Mouse (Mus musculus) limb, embryonic 11.5 days (tissue): ENCODE results near the gene Ece1. TPM values are rescaled to one million over a fixed set of nuclear protein-coding genes. Genes with fewer than 3 reads are reported as not detected.

ENCODE experiments used
- ATAC-seq: fragments of 200-750 bp; cut with Nextera tagmentation; 2 replicates; pipeline ENCODE4 v1.8.0; 2017; ENCODE audit warnings: low read depth; ENCODE audit not compliant: insufficient number of reproducible peaks, low FRiP score, low TSS enrichment
- DNase-seq: peaks from one replicate; pipeline ENCODE4 v3.0.0-alpha.2; 2015; ENCODE audit warnings: low spot score
- H3K27ac ChIP-seq: fragments of 300-500 bp; sonication (generic); replicated peaks from 2 replicates; pipeline ENCODE4 v1.5.1; 2014; ENCODE audit warnings: low read depth, mild to moderate bottlenecking, low read length
- H3K27me3 ChIP-seq: fragments of 300-500 bp; sonication (generic); 2 replicates; pipeline ENCODE4 v1.6.1; 2014; ENCODE audit warnings: mild to moderate bottlenecking, low read length, mixed read lengths; ENCODE audit not compliant: control insufficient read depth, insufficient read depth
- H3K36me3 ChIP-seq: fragments of 300-500 bp; sonication (generic); 2 replicates; pipeline ENCODE4 v1.6.1; 2014; ENCODE audit warnings: mild to moderate bottlenecking, low read length, moderate library complexity, mixed read lengths; ENCODE audit not compliant: control insufficient read depth, insufficient read depth
- H3K4me1 ChIP-seq: fragments of 300-500 bp; sonication (generic); 2 replicates; pipeline ENCODE4 v1.6.1; 2014; ENCODE audit warnings: low read length, mixed read lengths; ENCODE audit not compliant: control insufficient read depth, insufficient read depth
- H3K4me2 ChIP-seq: fragments of 300-500 bp; sonication (generic); 2 replicates; pipeline ENCODE4 v1.6.1; 2014; ENCODE audit warnings: low read depth, mild to moderate bottlenecking, moderate library complexity; ENCODE audit not compliant: severe bottlenecking
- H3K4me3 ChIP-seq: fragments of 300-500 bp; sonication (generic); 2 replicates; pipeline ENCODE4 v1.5.1; 2014; ENCODE audit warnings: low read depth, low read length
- H3K9ac ChIP-seq: fragments of 300-500 bp; sonication (generic); 2 replicates; pipeline ENCODE4 v1.6.1; 2014; ENCODE audit warnings: mild to moderate bottlenecking, low read length
- H3K9me3 ChIP-seq: fragments of 300-500 bp; sonication (generic); 2 replicates; pipeline ENCODE4 v1.6.1; 2016; ENCODE audit warnings: low read length; ENCODE audit not compliant: control insufficient read depth
- WGBS: fragments of 180-500 bp; shearing (Covaris S2); extraction: QIAGEN DNeasy Blood & Tissue Kit; methylation state at CpG from one replicate; pipeline ENCODE4 v1.1.7; 2014; 5-methylcytosine and 5-hydroxymethylcytosine counted together
- polyA plus RNA-seq: library from polyadenylated mRNA; unstranded; fragments of >200 nt; fragmentation: Nextera tagmentation; extraction: Ambion mirVana; gene quantifications from 2 replicates; pipeline ENCODE4 v1.2.1, GENCODE M21; 2014

The Ece1 gene
- polyA plus RNA-seq: 38.0 and 39.0 TPM in 2 replicates

GRCm38 (mm10) chr4:137862019-137862418 lies at the start of gene Ece1:
Gene Ece1, plus strand, starts transcription at chr4:137862237.
- no peaks in the 10 kb centered on the region for H3K9me3 ChIP-seq
- peaks cover 20% of the 10 kb centered on the region for H3K4me1 ChIP-seq
- H3K9ac ChIP-seq: peak within 1 kb of the TSS; percentile 71
- peak; percentile 94 for ATAC-seq
- no peak within 1 kb of the TSS; the same call in 1 of the 2 replicates for H3K27ac ChIP-seq
- no peaks in the 10 kb centered on the region for H3K27me3 ChIP-seq
- H3K4me2 ChIP-seq: peak within 1 kb of the TSS; percentile 59
- H3K4me3 ChIP-seq: peak within 1 kb of the TSS; percentile 58
- no peaks in the 10 kb centered on the region for H3K36me3 ChIP-seq
- DNase-seq: peak; percentile 94
- WGBS: under 1% methylated on average over 37 of the region's 37 CpGs

GRCm38 (mm10) chr4:137812946-137813708 lies 48.9 kb upstream of the Ece1 start:
- no peaks in the 10 kb centered on the region for H3K27me3 ChIP-seq
- H3K4me3 ChIP-seq: no peak overlapping the region
- no peak overlapping the region for H3K4me2 ChIP-seq
- no peak for DNase-seq
- H3K36me3 ChIP-seq: no peaks in the 10 kb centered on the region
- H3K4me1 ChIP-seq: no peaks in the 10 kb centered on the region
- ATAC-seq: no peak
- no peak overlapping the region for H3K9ac ChIP-seq
- no peaks in the 10 kb centered on the region for H3K9me3 ChIP-seq
- no peak overlapping the region for H3K27ac ChIP-seq
- 65% methylated on average over 13 of the region's 13 CpGs for WGBS

- no peak for ATAC-seq
- Histone ChIP-seq H3K9me3 (no peaks in the 10 kb centered on the region), H3K27me3 (no peaks in the 10 kb centered on the region), H3K36me3 (no peaks in the 10 kb centered on the region), H3K4me3 (no peak overlapping the region), H3K4me2 (no peak overlapping the region), H3K9ac (no peak overlapping the region), H3K27ac (no peak overlapping the region), H3K4me1 (no peaks in the 10 kb centered on the region)
- 77% methylated on average over 7 of the region's 7 CpGs for WGBS
- DNase-seq: no peak
Measured at GRCm38 (mm10) chr4:137814140-137814539, 47.9 kb upstream of the Ece1 start.

- no peak overlapping the region for H3K27ac ChIP-seq
- H3K9me3 ChIP-seq: no peaks in the 10 kb centered on the region
- no peak overlapping the region for H3K4me2 ChIP-seq
- H3K4me1 ChIP-seq: no peaks in the 10 kb centered on the region
- H3K27me3 ChIP-seq: no peaks in the 10 kb centered on the region
- no peak overlapping the region for H3K9ac ChIP-seq
- WGBS: 67% methylated on average over 3 of the region's 3 CpGs
- H3K4me3 ChIP-seq: no peak overlapping the region
- no peak for DNase-seq
- no peak for ATAC-seq
- H3K36me3 ChIP-seq: no peaks in the 10 kb centered on the region
Measured at GRCm38 (mm10) chr4:137815473-137815872, 46.6 kb upstream of the Ece1 start.

GRCm38 (mm10) chr4:137816216-137816615 lies 45.8 kb upstream of the Ece1 start:
- Histone ChIP-seq H3K27me3 (no peaks in the 10 kb centered on the region), H3K4me1 (no peaks in the 10 kb centered on the region), H3K9ac (no peak overlapping the region), H3K4me2 (no peak overlapping the region), H3K9me3 (no peaks in the 10 kb centered on the region), H3K27ac (no peak overlapping the region), H3K4me3 (no peak overlapping the region), H3K36me3 (no peaks in the 10 kb centered on the region)
- no peak for DNase-seq
- no peak for ATAC-seq
- WGBS: 84% methylated on average over 7 of the region's 7 CpGs

- DNase-seq: no peak
- Histone ChIP-seq H3K9ac (no peak overlapping the region), H3K4me1 (no peaks in the 10 kb centered on the region), H3K4me3 (no peak overlapping the region), H3K9me3 (no peaks in the 10 kb centered on the region), H3K27ac (no peak overlapping the region), H3K4me2 (no peak overlapping the region), H3K27me3 (no peaks in the 10 kb centered on the region), H3K36me3 (no peaks in the 10 kb centered on the region)
- WGBS: 94% methylated on average over 3 of the region's 3 CpGs
- no peak for ATAC-seq
Measured at GRCm38 (mm10) chr4:137818341-137818740, 43.7 kb upstream of the Ece1 start.

- no peak for ATAC-seq
- no peak overlapping the region for H3K27ac ChIP-seq
- no peak overlapping the region for H3K4me3 ChIP-seq
- H3K36me3 ChIP-seq: no peaks in the 10 kb centered on the region
- no peak overlapping the region for H3K4me2 ChIP-seq
- DNase-seq: no peak
- H3K27me3 ChIP-seq: no peaks in the 10 kb centered on the region
- WGBS: 96% methylated on average over 2 of the region's 2 CpGs
- no peaks in the 10 kb centered on the region for H3K9me3 ChIP-seq
- H3K4me1 ChIP-seq: no peaks in the 10 kb centered on the region
- H3K9ac ChIP-seq: no peak overlapping the region
Measured at GRCm38 (mm10) chr4:137819487-137819886, 42.5 kb upstream of the Ece1 start.

GRCm38 (mm10) chr4:137820721-137821120 lies 41.3 kb upstream of the Ece1 start:
- DNase-seq: no peak
- Histone ChIP-seq H3K36me3 (no peaks in the 10 kb centered on the region), H3K27me3 (no peaks in the 10 kb centered on the region), H3K9ac (no peak overlapping the region), H3K27ac (no peak overlapping the region), H3K4me2 (no peak overlapping the region), H3K4me3 (no peak overlapping the region), H3K4me1 (no peaks in the 10 kb centered on the region), H3K9me3 (no peaks in the 10 kb centered on the region)
- WGBS: 63% methylated on average over 3 of the region's 3 CpGs
- ATAC-seq: no peak

- 83% methylated on average over 5 of the region's 5 CpGs for WGBS
- Histone ChIP-seq H3K9me3 (no peaks in the 10 kb centered on the region), H3K4me1 (no peaks in the 10 kb centered on the region), H3K4me2 (no peak overlapping the region), H3K4me3 (no peak overlapping the region), H3K27ac (no peak overlapping the region), H3K9ac (no peak overlapping the region), H3K36me3 (no peaks in the 10 kb centered on the region), H3K27me3 (no peaks in the 10 kb centered on the region)
- ATAC-seq (no peak), DNase-seq (no peak)
Measured at GRCm38 (mm10) chr4:137822537-137822936, 39.5 kb upstream of the Ece1 start.
